Mouse (Mus musculus) ES-E14 (cell line): Measurements from ENCODE around the gene Rb1. TPM values are rescaled to one million over a fixed set of nuclear protein-coding genes. Genes with fewer than 3 reads are reported as not detected.

Experiments
- DNase-seq: peaks from one replicate; pipeline ENCODE4 v3.0.0-alpha.2; 2013; ENCODE audit warnings: low read depth, low spot score
- H3K27ac ChIP-seq: 2 replicates; pipeline ENCODE4 v1.5.1; 2012; ENCODE audit warnings: low read depth, mild to moderate bottlenecking, low read length, moderate library complexity, mixed read lengths; ENCODE audit not compliant: poor library complexity, insufficient read depth, severe bottlenecking
- H3K36me3 ChIP-seq: 2 replicates; pipeline ENCODE4 v1.6.1; 2012; ENCODE audit warnings: mild to moderate bottlenecking, low read length, moderate library complexity, mixed read lengths; ENCODE audit not compliant: control insufficient read depth, poor library complexity, insufficient read depth, severe bottlenecking
- H3K4me1 ChIP-seq, 2 experiments: fragments of 150-350 bp in 1 of 2; sonication (generic) in 1 of 2; 2 replicates each; pipeline ENCODE4 v1.6.1; 2012; ENCODE audit warnings: low read length in 2 of 2, mild to moderate bottlenecking in 1 of 2, mixed read lengths in 1 of 2; ENCODE audit not compliant: control insufficient read depth in 2 of 2, insufficient read depth in 2 of 2, poor library complexity in 1 of 2
- H3K4me3 ChIP-seq, 2 experiments: fragments of 150-350 bp in 1 of 2; sonication (generic) in 1 of 2; 2 replicates each; pipeline ENCODE4 v1.5.1; 2012; ENCODE audit warnings: low read length in 2 of 2, low read depth in 1 of 2, mild to moderate bottlenecking in 1 of 2, mixed read lengths in 1 of 2; ENCODE audit not compliant: insufficient read depth in 1 of 2, poor library complexity in 1 of 2, severe bottlenecking in 1 of 2
- H3K9ac ChIP-seq: 2 replicates; pipeline ENCODE4 v1.6.1; 2012; ENCODE audit warnings: low read depth, mild to moderate bottlenecking, low read length, mixed read lengths; ENCODE audit not compliant: poor library complexity, insufficient read depth, severe bottlenecking
- H3K9me3 ChIP-seq: fragments of 150-350 bp; sonication (generic); 2 replicates; pipeline ENCODE4 v1.6.1; 2012; ENCODE audit warnings: low read depth, mild to moderate bottlenecking, low read length; ENCODE audit not compliant: control insufficient read depth, insufficient read depth
- CHD2 ChIP-seq: IDR thresholded peaks from 2 replicates; pipeline ENCODE4 v1.6.1; 2014; ENCODE audit warnings: mild to moderate bottlenecking, low read depth, low read length, inconsistent platforms
- HCFC1 ChIP-seq: IDR thresholded peaks from 2 replicates; pipeline ENCODE4 v1.6.1; 2012; ENCODE audit warnings: low read length, inconsistent platforms, borderline replicate concordance; ENCODE audit not compliant: insufficient read depth
- MAFK ChIP-seq: IDR thresholded peaks from 2 replicates; pipeline ENCODE4 v1.6.1; 2014; ENCODE audit warnings: mild to moderate bottlenecking, low read depth, low read length, inconsistent platforms; ENCODE audit not compliant: insufficient read depth
- ZC3H11A ChIP-seq: IDR thresholded peaks from 2 replicates; pipeline ENCODE4 v1.6.1; 2012; ENCODE audit warnings: low read depth, mild to moderate bottlenecking, inconsistent platforms, low read length, borderline replicate concordance
- ZNF384 ChIP-seq: IDR thresholded peaks from 2 replicates; pipeline ENCODE4 v1.6.1; 2012; ENCODE audit warnings: low read depth, low read length, inconsistent platforms
- in situ Hi-C, 2 experiments: fragments of 600-800 bp; cut with MboI; formaldehyde crosslinking; loops; one replicate each; pipeline ENCODE4 v1.15.1; 2025; ENCODE audit warnings: low sequenced_read_pairs in 2 of 2, inconsistent platforms in 1 of 2; ENCODE audit not compliant: unreplicated experiment in 2 of 2
- total RNA-seq: library from RNA; depleted of rRNA; stranded (reverse); fragments of 300-350 nt; gene quantifications from 2 replicates; pipeline ENCODE4 v1.2.3, GENCODE M21; 2012

Gene Rb1
- total RNA-seq, 1 experiment = 4.7 TPM

GRCm38 (mm10) chr14:73323965-73324364, 1.7 kb downstream of the Rb1 start:
- in situ Hi-C loops = no loop called here

GRCm38 (mm10) chr14:73322142-73322541, 3.5 kb downstream of the Rb1 start:
- no peaks in the 10 kb centered on the region for H3K36me3 ChIP-seq
- peaks cover 0 to 9% of the 10 kb centered on the region in 2 experiments; a peak in 2 of 4 replicates for H3K4me1 ChIP-seq
- H3K27ac ChIP-seq = no peak overlapping the region
- no peak overlapping the region for H3K9ac ChIP-seq
- H3K9me3 ChIP-seq = no peaks in the 10 kb centered on the region
- in situ Hi-C loops = no loop called here
- no peak overlapping the region for H3K4me3 ChIP-seq
- DNase-seq = no peak
- TF ChIP-seq MAFK (no peak), ZC3H11A (no peak), HCFC1 (no peak), CHD2 (no peak), ZNF384 (no peak)

More at GRCm38 (mm10) chr14:73323965-73324364, 1.7 kb downstream of the Rb1 start:
- no peak for DNase-seq
- Histone ChIP-seq H3K4me3 (peak overlapping the region in 1 of 2 experiments; percentile 76; a peak in 2 of 4 replicates), H3K4me1 (peaks cover 0 to 9% of the 10 kb centered on the region in 2 experiments; a peak in 2 of 4 replicates), H3K9ac (no peak overlapping the region), H3K9me3 (no peaks in the 10 kb centered on the region), H3K27ac (no peak overlapping the region), H3K36me3 (no peaks in the 10 kb centered on the region)
- TF ChIP-seq MAFK (no peak), ZNF384 (no peak), HCFC1 (no peak), CHD2 (no peak), ZC3H11A (no peak)

- H3K36me3 ChIP-seq = no peaks in the 10 kb centered on the region
- no peak for DNase-seq
- H3K9ac ChIP-seq = no peak overlapping the region
- no peaks in the 10 kb centered on the region for H3K9me3 ChIP-seq
- in situ Hi-C loops = no loop called here
- H3K4me1 ChIP-seq = peaks cover 0 to 3% of the 10 kb centered on the region in 2 experiments; a peak in 2 of 4 replicates
- H3K4me3 ChIP-seq = no peak overlapping the region
- no peak overlapping the region for H3K27ac ChIP-seq
- TF ChIP-seq ZNF384 (no peak), CHD2 (no peak), HCFC1 (no peak), MAFK (no peak), ZC3H11A (no peak)
Measured at GRCm38 (mm10) chr14:73316933-73317332, 8.7 kb downstream of the Rb1 start.

- H3K4me1 ChIP-seq = peaks cover 0 to 3% of the 10 kb centered on the region in 2 experiments; a peak in 2 of 4 replicates
- no peaks in the 10 kb centered on the region for H3K36me3 ChIP-seq
- DNase-seq = no peak
- H3K9me3 ChIP-seq = no peaks in the 10 kb centered on the region
- in situ Hi-C loops = no loop called here
- no peak overlapping the region for H3K27ac ChIP-seq
- TF ChIP-seq HCFC1 (no peak), CHD2 (no peak), MAFK (no peak), ZC3H11A (no peak), ZNF384 (no peak)
- H3K4me3 ChIP-seq = no peak overlapping the region
- no peak overlapping the region for H3K9ac ChIP-seq
Measured at GRCm38 (mm10) chr14:73313864-73314263, 11.8 kb downstream of the Rb1 start.

- DNase-seq = no peak
- no peaks in the 10 kb centered on the region for H3K36me3 ChIP-seq
- H3K9ac ChIP-seq = no peak overlapping the region
- H3K27ac ChIP-seq = no peak overlapping the region
- no peaks in the 10 kb centered on the region for H3K9me3 ChIP-seq
- H3K4me3 ChIP-seq = no peak overlapping the region
- in situ Hi-C loops = no loop called here
- TF ChIP-seq HCFC1 (no peak), CHD2 (no peak), MAFK (no peak), ZC3H11A (no peak), ZNF384 (no peak)
- H3K4me1 ChIP-seq = peaks cover 0 to 3% of the 10 kb centered on the region in 2 experiments; a peak in 2 of 4 replicates
Measured at GRCm38 (mm10) chr14:73313396-73313795, 12.2 kb downstream of the Rb1 start.
